ENCODE assay signal across 1 mouse cellular context in the genomic region with DNA sequence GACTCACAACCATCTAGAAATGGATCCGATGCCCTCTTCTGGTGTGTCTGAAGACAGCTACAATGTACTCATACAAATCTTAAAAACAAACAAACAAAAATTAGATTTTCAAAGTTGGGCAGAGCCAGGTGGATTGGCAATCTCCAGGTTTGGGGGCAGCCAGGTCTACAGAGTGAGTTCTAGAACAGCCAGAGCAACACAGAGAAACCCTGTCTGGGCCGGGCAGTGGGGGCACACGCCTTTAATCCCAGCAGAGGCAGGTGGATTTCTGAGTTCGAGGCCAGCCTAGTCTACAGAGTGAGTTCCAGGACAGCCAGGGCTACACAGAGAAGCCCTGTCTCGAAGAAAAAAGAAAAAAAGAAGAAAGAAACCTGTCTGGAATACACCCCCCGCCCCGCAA.
TF ChIP-seq lines count a peak whose summit lies in the region.

No protein-coding gene starts in this region.

TF ChIP-seq in CH12.LX, 34 proteins besides CTCF, POLR2A, EP300 and RAD21:
- TF ChIP-seq CHD1 (IDR thresholded peaks at IDR 0.05; ENCODE audit: low read depth, low read length): peak; percentile 81
